Mouse (Mus musculus) embryonic facial prominence, embryonic 11.5 days (tissue): Measurements from ENCODE around the gene Adamts14. TPM values are rescaled to one million over a fixed set of nuclear protein-coding genes. Genes with fewer than 3 reads are reported as not detected.

Experiments used
- ATAC-seq: fragments of 200-750 bp; cut with Nextera tagmentation; replicated peaks from 2 replicates; pipeline ENCODE4 v1.8.0; 2017; ENCODE audit warnings: low read depth; ENCODE audit not compliant: insufficient number of reproducible peaks, low FRiP score, low TSS enrichment
- DNase-seq: peaks from one replicate; pipeline ENCODE4 v3.0.0-alpha.2; 2015; ENCODE audit warnings: low spot score
- H3K27ac ChIP-seq: fragments of 300-500 bp; sonication (generic); replicated peaks from 2 replicates; pipeline ENCODE4 v1.5.1; 2014; ENCODE audit warnings: mild to moderate bottlenecking, low read depth, low read length, control low read depth
- H3K27me3 ChIP-seq: fragments of 300-500 bp; sonication (generic); 2 replicates; pipeline ENCODE4 v1.6.1; 2014; ENCODE audit warnings: mild to moderate bottlenecking, low read length, moderate library complexity, mixed read lengths; ENCODE audit not compliant: control insufficient read depth, insufficient read depth
- H3K36me3 ChIP-seq: fragments of 300-500 bp; sonication (generic); replicated peaks from 2 replicates; pipeline ENCODE4 v1.6.1; 2014; ENCODE audit warnings: low read depth, mild to moderate bottlenecking, low read length, moderate library complexity, mixed read lengths; ENCODE audit not compliant: control insufficient read depth, insufficient read depth
- H3K4me1 ChIP-seq: fragments of 300-500 bp; sonication (generic); 2 replicates; pipeline ENCODE4 v1.6.1; 2014; ENCODE audit warnings: low read length, mixed read lengths; ENCODE audit not compliant: control insufficient read depth, insufficient read depth
- H3K4me2 ChIP-seq: fragments of 300-500 bp; sonication (generic); 2 replicates; pipeline ENCODE4 v1.6.1; 2014; ENCODE audit warnings: low read depth, mild to moderate bottlenecking, control low read depth, low read length, moderate library complexity
- H3K4me3 ChIP-seq: fragments of 300-500 bp; sonication (generic); 2 replicates; pipeline ENCODE4 v1.5.1; 2014; ENCODE audit warnings: low read depth, low read length, control low read depth
- H3K9ac ChIP-seq: fragments of 300-500 bp; sonication (generic); replicated peaks from 2 replicates; pipeline ENCODE4 v1.6.1; 2014; ENCODE audit warnings: mild to moderate bottlenecking, control low read depth, low read length
- H3K9me3 ChIP-seq: fragments of 300-500 bp; sonication (generic); replicated peaks from 2 replicates; pipeline ENCODE4 v1.6.1; 2016; ENCODE audit warnings: mild to moderate bottlenecking, low read length, inconsistent platforms, mixed read lengths; ENCODE audit not compliant: control insufficient read depth
- WGBS: fragments of 180-500 bp; shearing (Covaris S2); extraction: QIAGEN DNeasy Blood & Tissue Kit; methylation state at CpG from one replicate; pipeline ENCODE4 v1.1.7; 2014; 5-methylcytosine and 5-hydroxymethylcytosine counted together
- polyA plus RNA-seq: library from polyadenylated mRNA; unstranded; fragments of >200 nt; fragmentation: Nextera tagmentation; extraction: Ambion mirVana; gene quantifications from 2 replicates; pipeline ENCODE4 v1.2.1, GENCODE M21; 2014

Gene Adamts14
- polyA plus RNA-seq, 1 experiment from 2014 or later = 0.27 TPM

DNA sequence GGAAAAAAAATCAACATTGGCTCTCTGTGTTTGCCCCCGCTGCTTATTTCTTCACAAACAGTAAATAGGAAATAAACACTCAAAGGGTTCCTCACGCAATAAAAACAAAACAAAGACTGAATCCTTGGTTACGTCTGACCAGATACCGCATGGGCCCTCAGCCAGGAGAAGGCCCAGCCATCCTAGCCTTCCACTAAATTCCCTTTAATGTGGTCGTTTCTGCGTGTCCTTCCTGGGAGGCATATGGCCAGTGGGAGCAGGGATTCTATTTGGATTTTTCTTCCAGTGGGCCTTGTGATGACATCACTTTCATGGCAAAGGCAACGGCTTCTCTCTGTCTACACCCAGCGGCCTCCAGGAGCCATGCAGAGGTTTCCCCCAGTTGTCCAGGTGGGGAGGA is 18.0 kb downstream of the Adamts14 start:
- DNase-seq (no peak), ATAC-seq (no peak)
- Histone ChIP-seq H3K9ac (no peak overlapping the region), H3K4me2 (no peak overlapping the region), H3K9me3 (no peaks in the 10 kb centered on the region), H3K27ac (no peak overlapping the region), H3K4me1 (no peaks in the 10 kb centered on the region), H3K4me3 (no peak overlapping the region), H3K27me3 (no peaks in the 10 kb centered on the region), H3K36me3 (no peaks in the 10 kb centered on the region)
- 91% methylated on average over 8 of the region's 8 CpGs for WGBS

DNA sequence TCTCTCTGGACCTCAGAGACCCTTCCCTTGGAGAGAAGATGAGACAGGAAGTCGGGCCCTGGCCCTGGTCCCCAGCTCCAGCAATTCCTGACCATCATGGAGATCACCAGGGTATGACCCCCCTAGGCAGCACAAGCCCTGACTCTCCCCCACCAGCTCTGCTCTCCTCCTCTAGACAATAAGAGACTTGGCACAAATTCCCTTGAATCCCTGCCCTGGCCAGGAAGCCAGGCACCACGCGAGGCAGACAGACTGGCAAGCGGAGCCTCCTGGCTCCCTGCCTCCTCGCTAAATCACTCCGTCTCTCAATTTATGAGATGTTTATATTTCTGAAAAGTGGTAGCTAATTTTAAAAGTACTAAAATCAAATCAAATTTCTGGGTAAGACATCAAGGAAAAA is 18.5 kb downstream of the Adamts14 start:
- WGBS = 89% methylated on average over 6 of the region's 6 CpGs

DNA sequence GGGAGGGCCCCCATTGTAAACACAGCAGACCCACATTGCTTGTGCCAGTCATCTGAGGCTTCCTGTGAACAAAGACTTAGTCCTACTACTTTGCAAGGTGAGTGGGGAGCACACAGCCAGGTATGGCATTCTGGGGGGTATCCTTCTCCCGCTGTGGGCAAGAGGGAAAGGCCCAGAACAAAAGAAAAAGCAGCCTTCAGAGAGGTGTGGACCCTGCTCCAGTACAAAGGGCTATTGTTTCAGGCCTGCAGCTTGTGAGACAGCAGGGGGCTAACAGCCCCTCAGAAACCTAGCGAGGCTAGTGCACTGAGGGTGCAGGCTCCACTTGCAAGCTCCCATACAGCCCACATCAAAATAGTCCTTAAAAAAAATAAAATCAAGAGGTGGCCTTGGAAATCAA is 23.3 kb downstream of the Adamts14 start:
- H3K9ac ChIP-seq = peak overlapping the region; percentile 37; the same call in 1 of the 2 replicates
- no peak overlapping the region for H3K27ac ChIP-seq
- ATAC-seq = no peak

More for the DNA sequence above, 18.5 kb downstream of the Adamts14 start:
- Histone ChIP-seq H3K4me3 (no peak overlapping the region), H3K9me3 (no peaks in the 10 kb centered on the region), H3K27ac (no peak overlapping the region), H3K27me3 (no peaks in the 10 kb centered on the region), H3K36me3 (no peaks in the 10 kb centered on the region), H3K4me2 (no peak overlapping the region), H3K4me1 (no peaks in the 10 kb centered on the region), H3K9ac (no peak overlapping the region)
- no peak for DNase-seq
- ATAC-seq = no peak

GRCm38 (mm10) chr10:61248596-61249114 is 24.6 kb downstream of the Adamts14 start:
- Histone ChIP-seq H3K4me1 (no peaks in the 10 kb centered on the region), H3K4me3 (no peak overlapping the region), H3K9me3 (no peaks in the 10 kb centered on the region), H3K4me2 (no peak overlapping the region), H3K9ac (no peak overlapping the region), H3K36me3 (no peaks in the 10 kb centered on the region), H3K27me3 (no peaks in the 10 kb centered on the region), H3K27ac (no peak overlapping the region)
- 84% methylated on average over 13 of the region's 13 CpGs for WGBS
- DNase-seq (no peak), ATAC-seq (no peak)

More for the DNA sequence above, 23.3 kb downstream of the Adamts14 start:
- DNase-seq = no peak
- Histone ChIP-seq H3K27me3 (no peaks in the 10 kb centered on the region), H3K36me3 (no peaks in the 10 kb centered on the region), H3K4me1 (no peaks in the 10 kb centered on the region), H3K9me3 (no peaks in the 10 kb centered on the region), H3K4me2 (no peak overlapping the region), H3K4me3 (no peak overlapping the region)
- WGBS = 19% methylated on average over 2 of the region's 2 CpGs

DNA sequence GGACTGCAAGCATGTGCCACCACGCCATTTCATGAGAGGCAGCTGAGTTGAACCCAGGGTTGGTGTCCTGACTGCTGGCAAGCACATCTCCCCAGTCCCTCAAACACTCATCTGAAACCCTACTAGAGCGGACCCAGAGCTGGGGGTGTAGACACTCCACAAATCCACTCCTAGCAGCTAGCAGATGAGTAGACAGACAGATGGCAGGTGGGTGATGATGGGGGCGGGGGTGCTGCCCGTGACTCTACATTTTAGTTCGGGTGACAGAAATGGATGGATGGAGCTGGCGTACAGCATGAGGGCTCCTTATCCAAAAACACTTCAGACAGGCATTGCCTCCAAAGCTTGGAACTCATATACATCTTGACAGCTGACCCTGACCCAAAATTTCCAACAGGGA is 26.9 kb downstream of the Adamts14 start:
- Histone ChIP-seq H3K4me1 (no peaks in the 10 kb centered on the region), H3K27me3 (no peaks in the 10 kb centered on the region), H3K27ac (no peak overlapping the region), H3K9ac (no peak overlapping the region), H3K9me3 (no peaks in the 10 kb centered on the region), H3K4me2 (no peak overlapping the region), H3K4me3 (no peak overlapping the region), H3K36me3 (no peaks in the 10 kb centered on the region)
- DNase-seq (no peak), ATAC-seq (no peak)
- WGBS = 91% methylated on average over 6 of the region's 6 CpGs

DNA sequence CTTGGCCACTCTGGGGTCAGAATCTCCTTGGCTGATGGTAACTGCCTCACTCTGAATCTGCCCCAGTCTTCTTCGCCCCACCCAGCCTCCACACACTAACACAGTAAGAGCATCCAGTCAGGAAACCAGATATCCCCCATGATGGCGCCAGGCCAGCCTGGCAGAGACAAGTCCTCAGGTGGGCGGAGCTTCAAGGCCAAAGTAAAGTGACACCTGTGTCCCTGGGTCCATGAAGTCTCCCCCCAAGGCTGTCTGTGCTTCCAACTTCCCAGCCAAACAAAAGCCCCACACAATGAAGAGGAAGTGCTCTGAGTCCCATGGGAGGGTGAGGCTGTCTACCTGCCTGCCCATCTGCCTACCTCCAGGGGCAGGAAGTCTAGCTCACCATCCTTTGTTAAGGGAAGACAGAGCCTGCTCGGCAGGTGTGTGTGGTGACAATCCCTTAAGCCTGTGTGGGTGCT is 31.2 kb downstream of the Adamts14 start:
- no peak overlapping the region for H3K27ac ChIP-seq
- no peaks in the 10 kb centered on the region for H3K27me3 ChIP-seq
- no peak for ATAC-seq
- 47% methylated on average over 4 of the region's 4 CpGs for WGBS
- no peak overlapping the region for H3K4me2 ChIP-seq
- no peaks in the 10 kb centered on the region for H3K9me3 ChIP-seq
- no peak overlapping the region for H3K9ac ChIP-seq
- H3K4me1 ChIP-seq = no peaks in the 10 kb centered on the region
- DNase-seq = peak; percentile 31
- H3K4me3 ChIP-seq = no peak overlapping the region
- H3K36me3 ChIP-seq = no peaks in the 10 kb centered on the region

GRCm38 (mm10) chr10:61240108-61240920 is 32.9 kb downstream of the Adamts14 start:
- Histone ChIP-seq H3K4me3 (no peak overlapping the region), H3K4me1 (no peaks in the 10 kb centered on the region), H3K4me2 (no peak overlapping the region), H3K36me3 (no peaks in the 10 kb centered on the region), H3K9ac (no peak overlapping the region), H3K9me3 (no peaks in the 10 kb centered on the region), H3K27ac (no peak overlapping the region), H3K27me3 (no peaks in the 10 kb centered on the region)
- ATAC-seq (no peak), DNase-seq (no peak)
- whole genome bisulfite sequencing = 70% methylated on average over 14 of the region's 14 CpGs

- no peak overlapping the region for H3K9ac ChIP-seq
- 75% methylated on average over 6 of the region's 6 CpGs for WGBS
- no peaks in the 10 kb centered on the region for H3K4me1 ChIP-seq
- H3K4me2 ChIP-seq = no peak overlapping the region
- no peaks in the 10 kb centered on the region for H3K27me3 ChIP-seq
- H3K4me3 ChIP-seq = no peak overlapping the region
- no peak for DNase-seq
- H3K9me3 ChIP-seq = no peaks in the 10 kb centered on the region
- H3K27ac ChIP-seq = no peak overlapping the region
- no peaks in the 10 kb centered on the region for H3K36me3 ChIP-seq
- ATAC-seq = no peak
These were observed 35.9 kb downstream of the Adamts14 start for GRCm38 (mm10) chr10:61237391-61237785.
